Mouse (Mus musculus): ENCODE data around the gene Rnf13.
A peak's percentile ranks its signal among the peaks of the same experiment; 100 is the strongest.

Gene Rnf13

GRCm38 (mm10) chr3:57845786-57846661, 110.2 kb downstream of the Rnf13 start:
- DNase-seq (ENCODE audit: extremely low spot score), result peak; percentile 31

- peak; percentile 63 for DNase-seq (ENCODE audit: extremely low spot score)
These were observed 110.7 kb downstream of the Rnf13 start for GRCm38 (mm10) chr3:57846662-57846911.

DNA sequence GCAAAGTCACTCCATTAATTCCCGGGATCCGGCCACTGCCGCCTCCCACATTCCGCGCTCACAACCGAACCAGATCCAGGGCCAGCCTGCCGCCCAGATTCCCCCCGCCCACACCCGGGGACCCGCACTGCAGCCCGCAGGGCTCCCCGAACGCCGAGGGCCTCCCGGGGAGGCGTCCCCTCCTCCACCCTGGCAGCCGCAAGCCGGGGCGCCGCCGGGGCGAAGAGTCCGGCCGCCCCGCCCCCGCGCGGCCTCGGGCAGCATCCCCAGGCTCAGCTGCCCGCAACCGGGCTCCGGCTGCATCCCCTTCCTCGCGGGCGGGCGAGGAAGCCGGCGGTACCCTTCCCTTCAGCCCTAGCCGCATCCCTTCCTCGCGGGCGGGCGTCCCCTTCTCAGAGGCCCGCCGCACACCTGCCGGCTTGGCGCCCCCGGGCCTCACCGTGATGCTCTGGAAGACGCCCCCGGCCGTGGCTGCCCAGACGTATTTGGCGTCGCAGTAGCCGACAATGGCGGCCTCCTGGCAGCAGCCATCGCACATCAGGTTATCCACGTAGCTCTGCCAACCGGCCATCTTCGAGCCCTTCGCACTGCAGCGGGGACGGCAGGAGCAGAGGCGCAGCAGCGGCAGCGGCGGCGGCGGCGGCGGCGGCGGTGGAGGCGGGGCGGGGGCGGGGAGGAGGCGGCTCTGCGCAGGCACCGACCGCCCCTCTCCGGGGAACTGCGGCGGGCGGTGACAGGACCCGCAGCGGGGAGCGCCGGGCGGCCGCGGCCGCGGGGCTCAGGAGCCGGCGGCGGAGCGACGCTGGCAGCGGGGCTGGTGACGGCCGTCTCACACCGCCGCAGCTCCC, 111.3 kb downstream of the Rnf13 start:
- peak; percentile 78 for DNase-seq (ENCODE audit: extremely low spot score)

- peak; percentile 88 for DNase-seq (ENCODE audit: extremely low spot score)
These were observed 111.9 kb downstream of the Rnf13 start, which contains the start of gene Pfn2 for GRCm38 (mm10) chr3:57847760-57848185. TSS of gene Pfn2 (minus strand) at chr3:57848079.

- no peak for DNase-seq (ENCODE audit: extremely low spot score)
These were observed 147.1 kb downstream of the Rnf13 start for GRCm38 (mm10) chr3:57882945-57883344.
